Mouse (Mus musculus) forebrain, embryonic 13.5 days (tissue): ENCODE data around the gene Dock3. TPM values are rescaled to one million over a fixed set of nuclear protein-coding genes. Genes with fewer than 3 reads are reported as not detected.

ENCODE experiments used
- ATAC-seq: fragments of 200-750 bp; cut with Nextera tagmentation; 2 replicates; pipeline ENCODE4 v1.8.0; 2017
- H3K27ac ChIP-seq: fragments of 300-500 bp; sonication (generic); 2 replicates; pipeline ENCODE4 v1.5.1; 2015; ENCODE audit warnings: inconsistent platforms, mild to moderate bottlenecking, moderate library complexity
- H3K27me3 ChIP-seq: fragments of 300-500 bp; sonication (generic); 2 replicates; pipeline ENCODE4 v1.6.1; 2015; ENCODE audit warnings: mild to moderate bottlenecking, inconsistent platforms
- H3K36me3 ChIP-seq: fragments of 300-500 bp; sonication (generic); 2 replicates; pipeline ENCODE4 v1.6.1; 2015; ENCODE audit warnings: mild to moderate bottlenecking, inconsistent platforms; ENCODE audit not compliant: poor library complexity, severe bottlenecking
- H3K4me1 ChIP-seq: fragments of 300-500 bp; sonication (generic); 2 replicates; pipeline ENCODE4 v1.6.1; 2015; ENCODE audit warnings: inconsistent platforms
- H3K4me2 ChIP-seq: fragments of 300-500 bp; sonication (generic); 2 replicates; pipeline ENCODE4 v1.6.1; 2015; ENCODE audit warnings: inconsistent platforms, mild to moderate bottlenecking, moderate library complexity
- H3K4me3 ChIP-seq: fragments of 300-500 bp; sonication (generic); 2 replicates; pipeline ENCODE4 v1.5.1; 2015; ENCODE audit warnings: mild to moderate bottlenecking, inconsistent platforms
- H3K9ac ChIP-seq: fragments of 300-500 bp; sonication (generic); 2 replicates; pipeline ENCODE4 v1.6.1; 2015; ENCODE audit warnings: mild to moderate bottlenecking, inconsistent platforms
- H3K9me3 ChIP-seq: fragments of 300-500 bp; sonication (generic); replicated peaks from 2 replicates; pipeline ENCODE4 v1.6.1; 2016; ENCODE audit warnings: inconsistent platforms
- WGBS: fragments of 180-500 bp; shearing (Covaris S2); methylation state at CpG from one replicate; pipeline ENCODE4 v1.1.7; 2015; 5-methylcytosine and 5-hydroxymethylcytosine counted together
- polyA plus RNA-seq: library from polyadenylated mRNA; unstranded; fragments of >200 nt; fragmentation: Nextera tagmentation; extraction: Ambion mirVana; gene quantifications from 2 replicates; pipeline ENCODE4 v1.2.1, GENCODE M21; 2015

Gene Dock3
- polyA plus RNA-seq, 1 experiment from 2014 or later: 16.1 TPM

DNA sequence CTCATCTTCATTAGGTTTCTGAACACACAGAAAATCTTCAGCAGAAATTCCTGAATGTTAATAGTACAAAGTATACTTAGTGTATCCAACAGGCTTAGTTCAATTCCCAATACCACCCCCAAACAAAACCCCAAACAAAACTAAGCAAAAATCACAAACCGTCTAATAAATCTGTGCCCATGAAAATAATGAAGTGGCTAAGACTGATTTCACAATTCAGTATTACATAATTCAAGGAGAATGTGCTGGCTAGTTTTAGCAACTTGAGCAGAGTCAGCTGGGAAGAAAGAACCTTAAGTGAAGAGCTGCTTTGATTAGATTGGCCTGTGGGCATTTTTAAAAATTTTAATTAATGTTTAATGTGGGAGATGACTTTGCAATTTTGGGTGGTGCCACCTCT is 273.3 kb downstream of the Dock3 start:
- 83% methylated on average over 1 of the region's 1 CpGs for WGBS
- Histone ChIP-seq H3K9ac (no peak overlapping the region), H3K4me2 (no peak overlapping the region), H3K27ac (no peak overlapping the region), H3K4me1 (no peaks in the 10 kb centered on the region), H3K36me3 (peaks cover 25% of the 10 kb centered on the region), H3K4me3 (no peak overlapping the region), H3K9me3 (no peaks in the 10 kb centered on the region), H3K27me3 (no peaks in the 10 kb centered on the region)
- ATAC-seq: no peak

DNA sequence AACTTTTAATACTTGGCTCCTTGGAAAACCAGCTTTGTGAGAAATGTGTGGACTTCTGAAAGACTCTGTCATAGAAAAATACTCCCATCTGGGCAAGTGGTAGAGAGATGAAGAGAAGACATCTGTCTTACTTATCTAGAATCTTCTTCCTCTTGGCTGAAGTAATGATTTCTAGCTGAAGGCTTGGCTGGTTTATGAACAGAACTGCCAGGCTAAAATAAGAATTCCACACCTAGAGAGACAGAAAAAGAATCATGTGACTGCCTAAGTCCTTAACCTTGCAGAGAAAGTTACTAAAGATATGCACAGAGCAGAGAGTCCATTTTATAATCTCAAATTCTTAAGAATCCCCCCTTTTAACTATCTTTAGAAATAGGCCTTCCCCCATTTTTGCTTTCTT is 276.2 kb downstream of the Dock3 start:
- no peaks in the 10 kb centered on the region for H3K4me1 ChIP-seq
- no peak for ATAC-seq
- H3K36me3 ChIP-seq: peaks cover 32% of the 10 kb centered on the region
- H3K27me3 ChIP-seq: no peaks in the 10 kb centered on the region
- H3K27ac ChIP-seq: no peak overlapping the region
- no peaks in the 10 kb centered on the region for H3K9me3 ChIP-seq
- no peak overlapping the region for H3K4me3 ChIP-seq
- H3K4me2 ChIP-seq: no peak overlapping the region
- no peak overlapping the region for H3K9ac ChIP-seq

DNA sequence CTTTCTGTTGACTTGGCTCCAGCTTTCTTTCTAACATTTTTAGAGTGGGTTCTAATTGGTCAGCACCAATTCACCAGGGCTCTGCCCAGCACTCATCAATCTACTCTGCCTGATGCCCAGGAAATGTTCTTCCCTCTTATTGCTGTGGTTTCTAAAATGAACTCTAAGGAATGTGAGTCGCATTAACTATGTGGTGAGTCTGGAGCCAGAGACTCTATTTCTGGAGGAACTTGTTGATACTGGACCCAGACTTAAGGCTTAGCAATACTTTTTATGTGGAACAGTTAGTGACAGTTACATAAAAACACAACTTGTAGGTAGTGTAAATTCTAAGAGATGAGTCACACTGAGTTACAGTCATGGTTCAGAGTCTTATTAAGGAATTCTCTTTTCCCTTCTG is 296.7 kb downstream of the Dock3 start:
- Histone ChIP-seq H3K36me3 (peaks cover 47% of the 10 kb centered on the region), H3K27ac (no peak overlapping the region), H3K9ac (no peak overlapping the region), H3K9me3 (no peaks in the 10 kb centered on the region), H3K27me3 (no peaks in the 10 kb centered on the region), H3K4me2 (no peak overlapping the region), H3K4me1 (no peaks in the 10 kb centered on the region), H3K4me3 (no peak overlapping the region)
- no peak for ATAC-seq
- WGBS: 94% methylated on average over 1 of the region's 1 CpGs

DNA sequence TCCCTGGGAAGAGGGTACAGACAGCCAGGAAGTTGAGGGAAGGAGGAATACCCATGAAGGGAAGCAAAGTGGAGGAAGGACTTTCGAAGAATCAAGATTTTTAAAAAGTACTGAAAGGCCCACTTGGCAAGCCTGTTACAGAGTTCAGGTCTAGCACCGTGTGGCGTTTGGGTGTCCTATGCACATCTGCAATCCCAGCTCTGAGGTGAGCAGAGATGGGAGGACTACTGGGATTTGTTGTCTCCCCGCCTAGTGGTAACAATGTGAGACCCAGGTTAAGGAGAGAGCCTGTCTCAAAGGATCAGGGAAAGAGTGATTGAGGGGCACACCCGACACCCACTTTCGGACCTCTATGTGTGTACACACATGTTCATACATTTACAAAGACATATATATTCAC is 316.8 kb downstream of the Dock3 start:
- Histone ChIP-seq H3K36me3 (peaks cover 10% of the 10 kb centered on the region), H3K27ac (no peak overlapping the region), H3K27me3 (no peaks in the 10 kb centered on the region), H3K4me2 (no peak overlapping the region), H3K9ac (no peak overlapping the region), H3K4me3 (no peak overlapping the region), H3K9me3 (no peaks in the 10 kb centered on the region), H3K4me1 (no peaks in the 10 kb centered on the region)
- WGBS: 87% methylated on average over 6 of the region's 6 CpGs
- no peak for ATAC-seq

DNA sequence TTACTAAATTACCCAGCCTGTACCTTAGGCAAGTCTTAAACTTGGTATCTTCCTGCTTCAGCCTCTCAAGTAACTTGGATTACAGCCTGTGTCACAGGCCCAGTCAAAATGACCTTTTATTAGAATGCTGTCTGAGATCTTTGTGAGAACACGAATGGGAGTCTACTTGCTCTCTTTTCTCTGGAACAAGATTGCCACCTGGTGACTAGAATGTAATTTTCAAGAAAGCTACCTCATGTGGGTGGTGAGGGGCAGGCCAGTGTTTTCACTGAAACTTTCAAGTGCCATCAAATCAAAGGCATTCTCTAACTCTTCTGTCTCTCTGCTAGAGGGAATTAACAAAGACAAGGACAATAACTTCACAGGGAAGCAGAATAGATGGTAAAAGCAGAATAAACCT is 317.9 kb downstream of the Dock3 start:
- WGBS: 21% methylated on average over 1 of the region's 1 CpGs

DNA sequence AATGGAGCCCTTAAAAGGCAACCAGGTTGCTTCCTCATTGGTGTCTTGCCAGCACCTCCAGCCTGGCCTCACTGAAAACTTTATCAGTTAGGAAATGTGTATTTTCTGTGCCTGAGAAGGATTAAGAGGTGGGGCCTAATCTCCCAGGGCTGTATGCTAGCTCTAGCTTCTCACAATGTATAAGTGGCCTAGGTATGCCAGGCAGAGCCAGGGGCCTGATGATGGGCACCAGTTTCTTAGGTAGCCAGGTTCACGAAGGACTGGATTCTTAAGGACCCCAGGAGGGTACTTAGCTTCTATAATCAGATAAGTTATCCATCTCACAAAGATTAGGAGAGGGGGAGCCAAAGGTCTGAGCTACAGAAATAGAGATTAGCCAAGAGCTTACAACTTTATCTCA is 320.1 kb downstream of the Dock3 start:
- H3K4me1 ChIP-seq: no peaks in the 10 kb centered on the region

More for the DNA sequence above, 317.9 kb downstream of the Dock3 start:
- no peaks in the 10 kb centered on the region for H3K4me1 ChIP-seq
- no peaks in the 10 kb centered on the region for H3K27me3 ChIP-seq
- peaks cover 14% of the 10 kb centered on the region for H3K36me3 ChIP-seq
- H3K4me2 ChIP-seq: no peak overlapping the region
- H3K27ac ChIP-seq: no peak overlapping the region
- H3K9ac ChIP-seq: no peak overlapping the region
- H3K4me3 ChIP-seq: no peak overlapping the region
- no peak for ATAC-seq
- no peaks in the 10 kb centered on the region for H3K9me3 ChIP-seq

DNA sequence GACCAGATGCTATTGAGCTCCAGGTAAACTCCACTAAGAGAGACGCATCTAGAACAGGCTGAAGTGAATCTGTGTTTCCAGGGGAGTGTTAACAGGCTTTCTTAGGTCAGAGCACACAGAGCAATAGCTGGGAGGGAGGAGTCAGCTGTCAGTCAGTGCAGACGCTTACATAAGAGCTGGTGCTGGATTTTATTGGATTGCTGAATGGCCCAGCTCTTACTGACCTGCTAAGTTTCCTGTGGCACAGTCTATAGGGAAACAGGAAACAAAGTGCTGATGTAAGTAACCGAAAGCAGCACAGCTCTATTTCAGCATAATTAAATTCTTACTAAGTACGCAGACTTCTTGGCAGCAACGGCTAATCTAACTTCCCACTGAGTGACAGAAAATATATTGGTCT is 323.0 kb downstream of the Dock3 start:
- no peak overlapping the region for H3K4me3 ChIP-seq
- H3K9ac ChIP-seq: no peak overlapping the region
- H3K36me3 ChIP-seq: peaks cover 33% of the 10 kb centered on the region
- no peaks in the 10 kb centered on the region for H3K27me3 ChIP-seq
- H3K27ac ChIP-seq: no peak overlapping the region; the same call in 1 of the 2 replicates
- H3K4me2 ChIP-seq: no peak overlapping the region
- WGBS: 62% methylated on average over 5 of the region's 5 CpGs
- no peak for ATAC-seq
- no peaks in the 10 kb centered on the region for H3K4me1 ChIP-seq
- H3K9me3 ChIP-seq: no peaks in the 10 kb centered on the region

More for the DNA sequence above, 320.1 kb downstream of the Dock3 start:
- Histone ChIP-seq H3K27me3 (no peaks in the 10 kb centered on the region), H3K9ac (no peak overlapping the region), H3K36me3 (peaks cover 30% of the 10 kb centered on the region), H3K27ac (no peak overlapping the region), H3K9me3 (no peaks in the 10 kb centered on the region), H3K4me3 (no peak overlapping the region), H3K4me2 (no peak overlapping the region)
- ATAC-seq: no peak
- 82% methylated on average over 1 of the region's 1 CpGs for WGBS

DNA sequence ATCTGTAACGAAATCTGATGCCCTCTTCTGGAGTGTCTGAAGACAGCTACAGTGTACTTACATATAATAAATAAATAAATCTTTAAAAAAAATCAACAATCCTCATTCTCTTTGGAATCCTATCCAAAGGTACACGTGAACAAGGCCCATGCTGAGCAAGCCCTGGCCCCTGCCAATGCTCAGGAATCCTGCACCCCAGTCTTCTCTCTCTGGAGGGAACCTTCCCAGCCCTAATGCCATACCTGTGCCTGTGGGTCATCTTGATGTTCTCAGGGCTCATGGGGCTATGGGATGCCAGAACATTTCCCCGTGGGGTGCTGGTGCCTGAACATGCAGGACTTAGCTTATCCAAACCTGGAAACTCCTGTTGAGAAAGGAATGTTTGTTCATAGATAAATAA is 323.5 kb downstream of the Dock3 start:
- no peaks in the 10 kb centered on the region for H3K9me3 ChIP-seq
- peaks cover 33% of the 10 kb centered on the region for H3K36me3 ChIP-seq
- H3K9ac ChIP-seq: no peak overlapping the region
- WGBS: 83% methylated on average over 3 of the region's 3 CpGs
- H3K27ac ChIP-seq: no peak overlapping the region
- no peak overlapping the region for H3K4me2 ChIP-seq
- no peak for ATAC-seq
- no peak overlapping the region for H3K4me3 ChIP-seq
- H3K4me1 ChIP-seq: no peaks in the 10 kb centered on the region
- no peaks in the 10 kb centered on the region for H3K27me3 ChIP-seq

DNA sequence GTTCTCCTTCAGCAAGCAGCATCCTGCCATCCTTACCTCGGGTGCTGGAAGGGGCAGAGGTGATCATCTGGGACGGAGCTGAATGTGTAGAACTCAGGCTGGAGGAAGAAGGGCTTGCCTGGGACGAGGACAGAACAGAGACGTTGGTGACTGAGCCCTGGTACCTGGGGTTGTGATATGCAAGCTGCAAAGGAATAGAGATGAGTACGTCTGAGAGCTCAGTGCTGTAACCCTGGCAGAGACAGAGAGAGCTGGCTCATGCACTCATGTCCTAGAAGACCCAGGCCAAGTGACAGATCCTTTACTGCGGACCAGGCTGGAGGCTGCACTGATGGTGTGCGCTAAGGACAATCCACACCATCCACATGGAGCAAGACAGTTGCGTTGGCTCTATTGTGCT is 325.1 kb downstream of the Dock3 start:
- no peaks in the 10 kb centered on the region for H3K4me1 ChIP-seq
- no peak overlapping the region for H3K4me2 ChIP-seq
- no peak for ATAC-seq
- H3K4me3 ChIP-seq: no peak overlapping the region
- H3K27me3 ChIP-seq: no peaks in the 10 kb centered on the region
- no peaks in the 10 kb centered on the region for H3K9me3 ChIP-seq
- no peak overlapping the region for H3K27ac ChIP-seq
- 91% methylated on average over 8 of the region's 8 CpGs for WGBS
- H3K9ac ChIP-seq: no peak overlapping the region
- peaks cover 33% of the 10 kb centered on the region for H3K36me3 ChIP-seq

DNA sequence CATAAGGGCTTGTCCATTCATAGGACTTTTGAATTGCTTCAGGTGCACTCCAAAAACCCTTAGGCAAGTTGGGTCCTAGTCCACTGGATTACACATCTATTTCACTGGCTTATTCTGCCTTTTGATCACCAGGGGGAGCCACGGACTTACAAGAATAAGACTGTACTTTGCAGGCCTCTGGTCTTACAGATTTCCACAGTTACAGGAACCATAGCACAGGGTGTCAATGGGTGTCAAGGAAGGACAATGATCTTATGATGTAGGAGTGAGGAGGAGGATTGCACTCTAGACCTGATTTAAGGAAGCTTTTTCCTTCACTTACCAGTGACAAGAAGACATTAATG is 327.9 kb downstream of the Dock3 start:
- no peaks in the 10 kb centered on the region for H3K4me1 ChIP-seq
- H3K36me3 ChIP-seq: peaks cover 41% of the 10 kb centered on the region
- H3K4me2 ChIP-seq: no peak overlapping the region
- 19% methylated on average over 1 of the region's 1 CpGs for WGBS
- no peak overlapping the region for H3K9ac ChIP-seq
- 0 out of 2 replicates have a peak, but pooled peaks have one; percentile 33 for ATAC-seq
- no peaks in the 10 kb centered on the region for H3K9me3 ChIP-seq
- no peak overlapping the region for H3K27ac ChIP-seq
- H3K27me3 ChIP-seq: no peaks in the 10 kb centered on the region
- H3K4me3 ChIP-seq: no peak overlapping the region

DNA sequence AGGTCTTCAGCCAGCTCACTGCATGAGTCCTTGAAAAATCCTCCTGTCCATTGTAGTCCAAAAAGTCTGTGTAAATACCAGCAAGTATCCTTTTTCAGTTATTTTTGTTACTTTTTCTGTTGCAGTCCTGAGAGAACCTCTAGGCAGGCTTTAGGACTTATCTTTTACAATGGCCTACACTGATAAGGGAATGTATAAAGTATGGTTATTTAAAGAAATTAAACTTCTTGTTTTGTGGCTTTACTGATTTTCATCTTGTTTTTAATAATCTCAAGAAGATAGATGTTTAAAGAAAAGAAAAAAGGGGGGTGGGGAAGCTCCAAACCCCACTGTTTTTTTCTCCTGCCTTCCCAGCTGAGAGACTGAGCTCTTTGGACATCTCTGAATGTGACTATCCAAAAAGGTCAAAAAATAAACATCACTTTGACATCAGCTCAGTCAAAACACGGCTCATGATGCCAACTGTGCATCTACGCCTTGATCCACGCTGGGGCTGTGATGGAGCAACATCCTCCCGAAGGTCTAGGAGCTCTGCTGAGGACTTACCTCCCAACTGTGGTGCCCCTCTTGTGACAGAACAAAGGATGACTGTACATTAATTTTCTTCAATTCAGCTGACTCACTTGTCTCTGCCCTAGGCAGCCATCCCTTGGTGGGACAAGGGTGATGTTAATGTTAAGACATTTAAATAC is 328.5 kb downstream of the Dock3 start:
- Histone ChIP-seq H3K4me2 (no peak overlapping the region), H3K9ac (no peak overlapping the region), H3K4me1 (no peaks in the 10 kb centered on the region), H3K9me3 (no peaks in the 10 kb centered on the region), H3K27me3 (no peaks in the 10 kb centered on the region), H3K27ac (no peak overlapping the region), H3K36me3 (peaks cover 37% of the 10 kb centered on the region), H3K4me3 (no peak overlapping the region)
- ATAC-seq: no peak
- 86% methylated on average over 4 of the region's 4 CpGs for WGBS

DNA sequence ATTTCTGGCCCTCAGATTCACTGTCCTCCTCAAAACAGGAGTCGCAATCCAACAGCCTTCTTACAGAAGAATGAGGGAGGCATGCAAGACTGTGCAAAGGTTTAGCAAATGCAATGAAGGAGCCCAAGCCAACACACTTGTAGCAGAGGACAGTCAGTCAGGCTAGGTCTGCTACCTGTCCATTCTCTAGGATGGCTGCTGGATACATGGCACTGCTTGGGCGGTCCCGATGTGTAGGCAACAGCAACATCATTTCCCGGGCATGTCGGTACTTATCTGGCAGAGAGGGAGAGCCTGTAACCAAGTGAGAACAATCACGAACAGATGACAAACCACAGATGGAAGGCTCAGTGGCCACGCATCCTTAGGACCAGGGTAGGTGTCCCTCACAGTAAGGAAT is 330.1 kb downstream of the Dock3 start:
- Histone ChIP-seq H3K4me3 (no peak overlapping the region), H3K36me3 (peaks cover 29% of the 10 kb centered on the region), H3K4me1 (no peaks in the 10 kb centered on the region), H3K4me2 (no peak overlapping the region), H3K9ac (no peak overlapping the region), H3K27me3 (no peaks in the 10 kb centered on the region), H3K27ac (no peak overlapping the region), H3K9me3 (no peaks in the 10 kb centered on the region)
- WGBS: 90% methylated on average over 7 of the region's 7 CpGs
- no peak for ATAC-seq

DNA sequence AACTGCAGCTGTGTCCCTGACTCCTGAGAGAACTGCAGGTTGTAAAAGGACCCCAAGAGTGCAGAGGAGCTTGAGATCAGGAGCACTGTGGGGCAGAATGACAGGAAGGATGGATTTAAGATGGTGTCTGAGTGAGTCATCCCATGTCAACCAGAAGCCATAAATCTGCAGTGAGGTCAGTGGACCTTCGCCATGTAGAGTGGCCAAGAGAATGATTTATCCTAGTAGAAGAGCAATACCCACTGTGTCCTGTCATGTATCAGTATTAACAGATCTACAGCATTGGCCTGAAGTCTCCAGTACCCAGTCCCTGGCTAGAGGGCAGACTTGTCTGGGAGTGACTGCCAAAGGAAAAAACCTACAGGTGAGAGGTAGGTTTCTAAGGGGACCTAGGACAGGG is 332.8 kb downstream of the Dock3 start:
- Histone ChIP-seq H3K4me2 (no peak overlapping the region), H3K27ac (no peak overlapping the region), H3K9me3 (no peaks in the 10 kb centered on the region), H3K27me3 (no peaks in the 10 kb centered on the region), H3K4me3 (no peak overlapping the region), H3K4me1 (no peaks in the 10 kb centered on the region), H3K36me3 (peaks cover 44% of the 10 kb centered on the region), H3K9ac (no peak overlapping the region)
- no peak for ATAC-seq
- WGBS: 93% methylated on average over 1 of the region's 1 CpGs
